8 mouse cellular contexts compared by ENCODE assay signal in genomic region chr3:50443942-50444341, GRCm38 (mm10). TPM values are rescaled to one million over a fixed set of nuclear protein-coding genes. Genes with fewer than 3 reads are reported as not detected.
DNase-seq lines count a peak whose midpoint lies in the region; ATAC-seq and TF ChIP-seq lines count a peak whose summit lies in the region.

No protein-coding gene starts in this region.

- H3K36me3 ChIP-seq in embryonic facial prominence, embryonic 15.5 days: no peaks in the 10 kb centered on the region
- H3K36me3 ChIP-seq in limb, embryonic 13.5 days: no peaks in the 10 kb centered on the region
- no peaks in the 10 kb centered on the region for H3K36me3 ChIP-seq in neural tube, embryonic 15.5 days

- TF ChIP-seq POLR2A in lung, adult 2 months (IDR thresholded peaks at IDR 0.05; ENCODE audit: borderline replicate concordance, extremely low read depth, low read depth, low read length): no peak

- peak overlapping the region; percentile 42 for H3K4me3 ChIP-seq in lung, adult 2 months (replicated peaks; ENCODE audit: extremely low read depth, low read depth, low read length)
- peak overlapping the region; percentile 44 for H3K4me3 ChIP-seq in embryonic facial prominence, embryonic 15.5 days (replicated peaks)
- peak overlapping the region; percentile 38 for H3K4me3 ChIP-seq in limb, embryonic 13.5 days
- H3K4me3 ChIP-seq in neural tube, embryonic 15.5 days (replicated peaks): peak overlapping the region; percentile 38

- no peaks in the 10 kb centered on the region for H3K27me3 ChIP-seq in embryonic facial prominence, embryonic 15.5 days
- no peaks in the 10 kb centered on the region for H3K27me3 ChIP-seq in limb, embryonic 13.5 days
- no peaks in the 10 kb centered on the region for H3K27me3 ChIP-seq in neural tube, embryonic 15.5 days (replicated peaks)

- H3K9me3 ChIP-seq in embryonic facial prominence, embryonic 15.5 days (replicated peaks): no peaks in the 10 kb centered on the region
- no peaks in the 10 kb centered on the region for H3K9me3 ChIP-seq in limb, embryonic 13.5 days
- no peaks in the 10 kb centered on the region for H3K9me3 ChIP-seq in neural tube, embryonic 15.5 days (replicated peaks)

- WGBS in lung, adult 2 months: 4% methylated on average over 9 of the region's 9 CpGs
- WGBS in embryonic facial prominence, embryonic 15.5 days: 5% methylated on average over 9 of the region's 9 CpGs
- WGBS in limb, embryonic 13.5 days: 17% methylated on average over 9 of the region's 9 CpGs
- WGBS in neural tube, embryonic 15.5 days: 25% methylated on average over 9 of the region's 9 CpGs

- TF ChIP-seq CTCF in lung, adult 2 months (IDR thresholded peaks at IDR 0.05; ENCODE audit: insufficient read depth, low read length): no peak

- H3K27ac ChIP-seq in embryonic facial prominence, embryonic 15.5 days (replicated peaks): peak overlapping the region; percentile 52; the same call in 1 of the 2 replicates
- no peak overlapping the region for H3K27ac ChIP-seq in limb, embryonic 13.5 days
- H3K27ac ChIP-seq in neural tube, embryonic 15.5 days (replicated peaks): no peak overlapping the region

- peak; percentile 39; the same call in 1 of the 2 replicates for ATAC-seq in embryonic facial prominence, embryonic 15.5 days (ENCODE audit: insufficient number of reproducible peaks, low FRiP score, low TSS enrichment, low read depth)
- ATAC-seq in limb, embryonic 13.5 days (ENCODE audit: low FRiP score, low read depth): no peak
- ATAC-seq in neural tube, embryonic 15.5 days (ENCODE audit: low FRiP score): no peak

- H3K4me2 ChIP-seq in embryonic facial prominence, embryonic 15.5 days (replicated peaks): peak overlapping the region; percentile 72
- H3K4me2 ChIP-seq in limb, embryonic 13.5 days (replicated peaks): peak overlapping the region; percentile 72
- peak overlapping the region; percentile 76 for H3K4me2 ChIP-seq in neural tube, embryonic 15.5 days

- no peak overlapping the region for H3K9ac ChIP-seq in embryonic facial prominence, embryonic 15.5 days
- peak overlapping the region; percentile 35; the same call in 1 of the 2 replicates for H3K9ac ChIP-seq in limb, embryonic 13.5 days
- peak overlapping the region; percentile 42; the same call in 1 of the 2 replicates for H3K9ac ChIP-seq in neural tube, embryonic 15.5 days (replicated peaks)

- peaks cover 4% of the 10 kb centered on the region for H3K4me1 ChIP-seq in lung, adult 2 months (ENCODE audit: control insufficient read depth, insufficient read depth, low read length)
- peaks cover 4% of the 10 kb centered on the region; the same call in 1 of the 2 replicates for H3K4me1 ChIP-seq in embryonic facial prominence, embryonic 15.5 days
- peaks cover 22% of the 10 kb centered on the region for H3K4me1 ChIP-seq in limb, embryonic 13.5 days
- peaks cover 15% of the 10 kb centered on the region for H3K4me1 ChIP-seq in neural tube, embryonic 15.5 days

- DNase-seq in lung, adult 2 months: no peak
- no peak for DNase-seq in lung, adult 18-20 months
- DNase-seq in yolk sac, embryonic 10.5 days (ENCODE audit: low spot score): no peak
- DNase-seq in cerebellum, postnatal 14 days: no peak
- DNase-seq in ovary, adult 18-20 months (ENCODE audit: low spot score): no peak

RNA-seq across cellular contexts. Expression of gene Slc7a11, which starts 0.5 kb away (rescaled TPM):
- polyA plus RNA-seq in lung, adult 2 months (2012; rRNA removed): 0.16 and 2.1 TPM in 2 replicates
- 2.5 and 3.4 TPM in 2 replicates for polyA plus RNA-seq in embryonic facial prominence, embryonic 15.5 days (2015; fragmentation: Nextera tagmentation; extraction: Ambion mirVana)
- 2.0 and 2.6 TPM in 2 replicates for polyA plus RNA-seq in limb, embryonic 13.5 days (2015; fragmentation: Nextera tagmentation; extraction: Ambion mirVana)
- 3.0 and 3.1 TPM in 2 replicates for polyA plus RNA-seq in neural tube, embryonic 15.5 days (2015; fragmentation: Nextera tagmentation; extraction: Ambion mirVana)
